Mouse (Mus musculus) CD8-positive naive resting alpha-beta T cell, adult 2 months (primary cell): ENCODE results near the gene Cpsf3.

Source experiments
- DNase-seq, 2 experiments: peaks; one replicate each; pipeline ENCODE4 v3.0.0; 2022; ENCODE audit warnings: low read depth in 2 of 2, low spot score in 2 of 2

Cpsf3 gene

GRCm38 (mm10) chr12:21284761-21285441, at the start of gene Cpsf3:
Gene Cpsf3 (plus strand): TSS chr12:21285391.
- DNase-seq, result no peak

GRCm38 (mm10) chr12:21241965-21242364, 43.2 kb upstream of the Cpsf3 start:
- DNase-seq, result no peak

DNA sequence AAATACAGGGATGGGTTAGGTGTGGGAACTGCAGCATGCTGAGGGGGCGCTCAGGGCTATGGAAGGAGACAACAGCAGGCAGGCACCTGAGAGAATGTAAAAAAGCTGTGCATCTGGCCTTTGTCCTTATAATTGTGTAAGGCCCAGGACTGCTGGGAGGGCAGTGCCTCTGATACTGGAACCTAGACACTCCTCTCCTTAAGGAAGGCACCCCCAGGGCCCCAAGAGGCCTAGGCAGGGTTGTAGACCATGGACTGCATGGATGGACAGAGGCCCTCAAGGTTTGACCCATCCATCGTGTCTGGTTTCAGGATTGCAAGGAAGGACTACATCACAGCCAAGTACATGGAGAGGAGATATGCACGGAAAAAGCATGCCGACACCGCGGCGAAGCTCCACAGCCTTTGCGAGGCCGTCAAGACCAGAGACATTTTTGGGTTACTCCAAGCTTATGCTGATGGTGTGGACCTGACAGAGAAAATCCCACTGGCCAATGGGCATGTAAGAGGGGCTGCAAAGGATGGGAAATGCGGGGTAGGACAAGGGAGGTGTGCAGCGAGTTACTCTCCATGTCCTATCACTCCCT, 40.7 kb upstream of the Cpsf3 start:
- no peak for DNase-seq

DNA sequence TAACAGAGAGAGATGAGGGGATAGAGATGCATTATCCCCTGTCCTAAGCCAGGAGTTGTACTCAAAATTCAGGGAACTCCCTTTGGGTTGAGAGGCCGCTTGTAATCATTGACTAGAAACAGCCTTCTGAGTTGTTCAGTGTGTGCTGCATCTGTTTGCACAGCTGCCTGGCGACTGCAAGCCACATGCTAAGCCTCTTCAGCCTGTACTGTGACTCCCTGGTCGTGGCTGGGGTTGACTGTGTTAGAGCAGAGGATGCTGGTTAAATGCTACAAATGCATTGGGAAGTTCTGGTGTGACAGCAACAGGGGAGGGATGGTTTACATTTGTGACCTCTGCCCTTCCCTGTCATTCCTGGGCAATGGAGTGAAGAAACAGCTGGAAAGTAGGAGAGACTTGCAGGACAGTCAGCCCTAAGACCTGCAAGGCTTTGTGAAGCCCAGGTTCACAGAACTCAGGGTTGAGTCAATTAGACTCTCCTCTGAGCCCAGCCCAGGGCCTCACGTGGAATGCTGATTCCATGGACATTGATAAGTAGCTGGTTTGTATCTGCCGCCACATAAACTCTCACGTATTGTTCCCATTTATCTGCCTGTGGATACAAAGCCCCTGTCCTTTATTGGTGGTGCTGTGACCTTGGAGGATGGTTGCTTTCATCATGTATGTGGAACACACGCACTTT, 37.3 kb upstream of the Cpsf3 start:
- no peak for DNase-seq

- no peak for DNase-seq
Measured at GRCm38 (mm10) chr12:21260494-21261256, 24.5 kb upstream of the Cpsf3 start.

GRCm38 (mm10) chr12:21261521-21261920, 23.7 kb upstream of the Cpsf3 start:
- no peak for DNase-seq

- DNase-seq, result no peak
Measured at GRCm38 (mm10) chr12:21263256-21263655, 21.9 kb upstream of the Cpsf3 start.

GRCm38 (mm10) chr12:21264241-21264640, 20.9 kb upstream of the Cpsf3 start:
- no peak for DNase-seq

- no peak for DNase-seq
Measured at GRCm38 (mm10) chr12:21264970-21265369, 20.2 kb upstream of the Cpsf3 start.

GRCm38 (mm10) chr12:21265501-21265900, 19.7 kb upstream of the Cpsf3 start:
- no peak for DNase-seq

- DNase-seq, result peak in 1 of 2 experiments; percentile 7
Measured at GRCm38 (mm10) chr12:21265946-21266783, 19.0 kb upstream of the Cpsf3 start.

- DNase-seq, result no peak
Measured at GRCm38 (mm10) chr12:21266784-21267098, 18.4 kb upstream of the Cpsf3 start.

- DNase-seq, result no peak
Measured at GRCm38 (mm10) chr12:21268083-21268616, 17.0 kb upstream of the Cpsf3 start.

- DNase-seq, result no peak
Measured at GRCm38 (mm10) chr12:21274446-21274845, 10.7 kb upstream of the Cpsf3 start.

DNA sequence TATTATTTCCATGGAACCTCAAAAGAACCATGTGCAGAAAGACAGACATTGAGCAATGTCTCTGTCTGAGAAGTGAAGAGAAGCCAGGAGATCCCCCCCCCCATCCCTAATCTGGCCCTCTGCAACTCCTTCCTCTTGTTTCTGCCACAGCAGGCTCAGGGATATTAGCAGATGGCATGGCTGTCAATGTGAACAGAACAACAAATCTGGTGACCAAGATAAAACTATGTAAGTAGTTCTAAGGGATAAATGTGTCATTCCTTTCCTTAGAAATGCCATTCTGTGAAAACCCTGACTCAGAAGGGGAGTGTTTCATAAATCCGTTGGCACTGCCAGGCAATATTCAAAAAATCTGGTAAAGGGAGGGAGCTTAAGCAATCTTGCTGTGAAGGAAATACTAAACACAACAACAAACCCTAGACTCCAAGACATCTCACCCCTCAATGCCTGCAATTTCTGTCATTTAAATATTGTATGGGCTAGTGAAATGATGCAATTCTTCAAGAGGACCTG, 7.8 kb upstream of the Cpsf3 start:
- no peak for DNase-seq

DNA sequence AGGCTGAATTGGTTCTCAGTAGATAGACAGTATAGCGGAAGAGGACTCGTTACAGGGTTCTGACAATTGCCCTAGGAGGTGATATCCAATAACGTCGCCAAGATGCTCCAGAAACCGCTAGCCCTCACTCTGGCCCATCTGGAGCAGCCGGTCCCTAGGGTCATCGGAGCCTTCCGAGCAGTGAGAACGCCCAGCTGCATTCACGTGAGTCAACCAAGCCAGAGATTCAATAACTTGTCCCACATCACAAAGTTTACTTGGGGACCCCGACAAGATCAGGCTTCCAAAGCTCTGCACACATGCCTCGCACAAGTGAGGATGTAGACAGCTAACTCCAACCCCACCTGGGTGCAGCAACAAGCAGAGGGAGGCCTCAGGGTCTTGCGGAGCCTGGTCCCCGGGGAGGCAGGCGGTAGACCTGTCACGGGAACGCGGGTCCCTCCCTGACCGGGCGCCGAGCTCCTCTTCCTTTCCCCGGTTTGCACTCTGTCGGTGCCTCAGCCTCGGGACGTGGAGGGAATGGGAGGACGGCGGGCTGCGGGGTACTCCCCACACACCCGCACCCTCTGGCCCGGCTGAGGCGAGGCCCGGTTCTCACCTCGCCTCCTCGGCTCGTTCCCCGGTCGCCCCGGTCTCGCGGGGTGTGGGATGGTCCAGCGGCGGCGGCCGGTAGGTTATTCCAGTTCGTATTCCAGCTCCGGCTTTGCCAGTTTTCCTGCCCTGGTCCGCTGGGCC, 484 bp downstream of the Cpsf3 start:
- DNase-seq, result no peak

- DNase-seq, result peak; percentile 96 to 97
Measured at GRCm38 (mm10) chr12:21286243-21286622, 1.0 kb downstream of the Cpsf3 start, which contains the start of gene Itgb1bp1. Gene Itgb1bp1 (minus strand): TSS chr12:21286284.

DNA sequence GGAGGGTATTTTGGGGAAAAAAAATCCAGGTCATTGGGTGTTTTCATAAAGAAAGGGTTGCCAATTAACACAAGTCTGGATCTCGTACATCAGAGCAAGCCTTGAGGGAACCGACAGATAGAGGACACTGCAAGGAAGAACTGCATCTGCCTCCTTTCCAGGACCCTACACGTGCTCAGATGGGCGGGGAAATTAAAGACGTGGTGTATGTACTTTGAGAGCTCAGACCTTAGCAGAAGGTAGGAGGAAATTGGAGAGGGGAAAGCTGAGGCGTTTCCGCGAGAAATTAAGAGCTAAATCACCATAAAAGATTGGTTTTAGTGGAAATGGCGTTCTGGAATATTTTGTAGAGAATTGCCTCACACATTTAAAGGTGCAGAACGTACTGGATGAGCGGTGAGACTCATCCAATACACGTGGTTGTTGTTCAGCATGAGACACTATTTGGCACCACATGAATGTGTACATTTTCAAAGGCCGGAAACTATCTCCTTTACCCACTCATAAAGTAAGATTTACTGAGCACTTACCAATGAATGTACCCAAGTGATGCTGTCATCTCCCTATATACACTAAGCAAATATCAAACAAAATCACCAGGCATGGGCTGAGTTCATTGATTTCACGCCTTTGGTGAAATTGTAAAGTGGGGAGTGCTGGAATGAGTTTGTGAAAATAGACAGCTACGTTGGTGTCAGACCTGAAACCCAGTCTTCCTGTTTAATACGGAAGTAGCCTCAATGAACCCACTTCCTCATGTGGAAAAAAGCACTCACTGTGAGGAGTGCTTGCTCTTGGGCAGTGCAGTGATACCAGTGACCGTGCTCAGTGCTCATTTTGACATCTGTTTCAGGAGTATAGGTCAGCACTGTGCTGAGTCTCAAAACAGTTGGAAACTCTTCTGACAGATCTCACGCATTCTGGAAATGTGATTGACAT, 1.8 kb downstream of the Cpsf3 start:
- DNase-seq, result peak; percentile 16 to 37
